Mouse (Mus musculus) lung, adult 2 months (tissue): ENCODE data around the gene Tnip2.

Source experiments
- CTCF ChIP-seq: fragments of 200-500 bp; IDR thresholded peaks from 2 replicates; pipeline ENCODE4 v1.5.1; 2011; ENCODE audit warnings: mild to moderate bottlenecking, low read length, control low read depth; ENCODE audit not compliant: insufficient read depth
- POLR2A ChIP-seq: fragments of 200-500 bp; IDR thresholded peaks from 2 replicates; pipeline ENCODE4 v1.6.1; 2011; ENCODE audit warnings: low read depth, mild to moderate bottlenecking, control low read depth, low read length, borderline replicate concordance; ENCODE audit errors: extremely low read depth

- TF ChIP-seq CTCF (no peak), POLR2A (no peak)
Measured at GRCm38 (mm10) chr5:34488741-34489417, 24.9 kb downstream of the Tnip2 start.
